Mouse (Mus musculus): ENCODE results near the gene Gpr142. TPM values are rescaled to one million over a fixed set of nuclear protein-coding genes. Genes with fewer than 3 reads are reported as not detected.
A peak's percentile ranks its signal among the peaks of the same experiment; 100 is the strongest.

Gpr142 gene
- polyA plus RNA-seq, 1 experiment from 2014 or later = not detected

DNA sequence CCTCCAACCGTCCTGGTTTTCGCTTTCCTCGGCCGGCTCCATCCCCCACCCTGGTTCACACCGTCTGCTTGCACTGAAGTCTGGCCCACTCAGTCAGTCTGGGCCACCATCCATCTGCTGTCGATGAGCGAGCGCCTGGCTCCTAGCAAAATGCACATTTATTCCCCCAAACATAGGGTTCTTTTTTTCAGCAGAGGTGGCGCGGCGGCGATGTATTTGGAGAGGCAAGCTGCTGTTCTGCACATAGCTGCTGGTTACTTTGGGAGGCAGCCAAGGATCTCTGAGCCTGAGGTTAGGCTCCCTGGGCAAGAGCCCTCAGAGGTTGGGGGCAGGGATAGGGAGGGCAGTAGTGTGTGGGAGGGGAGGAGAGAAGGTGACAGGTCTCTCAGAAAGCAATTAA, 24.0 kb downstream of the Gpr142 start:
- H3K4me2 ChIP-seq (replicated peaks) = no peak overlapping the region
- no peak overlapping the region for H3K9ac ChIP-seq (replicated peaks)
- H3K27me3 ChIP-seq = peaks cover 8% of the 10 kb centered on the region
- H3K27ac ChIP-seq = no peak overlapping the region
- no peaks in the 10 kb centered on the region for H3K36me3 ChIP-seq
- no peak for ATAC-seq
- peaks cover 28% of the 10 kb centered on the region for H3K4me1 ChIP-seq (replicated peaks)
- 61% methylated on average over 12 of the region's 12 CpGs for WGBS
- no peak overlapping the region for H3K4me3 ChIP-seq (replicated peaks)
- H3K9me3 ChIP-seq = no peaks in the 10 kb centered on the region

DNA sequence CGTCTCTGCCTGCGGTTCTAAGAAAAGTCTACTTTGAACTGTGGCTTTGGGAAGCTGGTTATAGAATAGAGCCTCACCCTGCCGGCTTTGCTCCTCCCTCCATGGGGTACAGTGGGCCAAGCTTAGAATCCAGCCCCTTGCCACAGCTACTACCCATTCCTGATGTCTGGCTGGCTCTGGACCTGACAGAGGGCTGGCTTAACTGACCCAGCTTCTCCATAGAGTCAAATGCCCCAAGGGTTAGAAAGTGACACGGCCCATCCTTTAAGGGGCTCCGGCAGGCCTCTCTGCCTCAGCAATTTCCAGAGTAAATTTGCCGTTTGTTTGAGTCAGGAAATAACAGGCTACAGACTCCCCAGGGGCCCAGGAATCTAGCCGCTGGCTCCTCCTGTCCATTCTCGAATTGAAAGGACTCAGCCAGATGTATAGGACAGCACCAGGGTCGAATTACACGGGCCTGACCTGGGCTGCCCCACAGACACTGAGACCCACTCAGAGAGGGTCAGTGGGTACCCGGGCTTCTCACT, 24.5 kb downstream of the Gpr142 start:
- ATAC-seq = peak; percentile 43; the same call in 1 of the 2 replicates
- H3K27me3 ChIP-seq = peaks cover 8% of the 10 kb centered on the region
- H3K36me3 ChIP-seq = no peaks in the 10 kb centered on the region
- no peaks in the 10 kb centered on the region for H3K9me3 ChIP-seq
- no peak overlapping the region for H3K27ac ChIP-seq
- H3K4me3 ChIP-seq (replicated peaks) = no peak overlapping the region
- under 1% methylated on average over 11 of the region's 11 CpGs for WGBS
- H3K4me1 ChIP-seq (replicated peaks) = peaks cover 28% of the 10 kb centered on the region
- H3K4me2 ChIP-seq (replicated peaks) = no peak overlapping the region
- H3K9ac ChIP-seq (replicated peaks) = no peak overlapping the region

DNA sequence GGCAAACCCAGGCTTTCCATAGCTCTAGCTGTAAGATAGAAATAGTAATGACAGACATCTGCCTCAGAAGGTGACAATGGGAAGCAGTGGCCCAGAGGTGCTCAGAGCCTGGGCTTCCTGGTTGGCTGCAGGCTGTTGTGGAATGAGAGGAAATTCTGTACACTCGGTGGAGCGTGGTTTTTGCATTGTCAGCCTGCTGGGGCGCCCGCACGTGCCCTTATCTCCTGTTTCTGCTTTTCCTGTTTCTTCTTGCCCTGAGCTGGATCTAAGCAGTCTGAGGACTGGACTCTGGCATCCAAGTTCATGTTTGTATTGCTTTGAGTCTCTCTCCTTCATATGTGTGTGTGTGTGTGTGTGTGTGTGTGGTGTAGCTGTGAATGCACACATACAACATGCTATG, 28.0 kb downstream of the Gpr142 start:
- no peak overlapping the region for H3K4me3 ChIP-seq (replicated peaks)
- H3K36me3 ChIP-seq = no peaks in the 10 kb centered on the region
- no peaks in the 10 kb centered on the region for H3K9me3 ChIP-seq
- no peak overlapping the region for H3K27ac ChIP-seq
- H3K4me1 ChIP-seq (replicated peaks) = peaks cover 36% of the 10 kb centered on the region
- 64% methylated on average over 5 of the region's 5 CpGs for WGBS
- H3K4me2 ChIP-seq (replicated peaks) = no peak overlapping the region
- ATAC-seq = no peak
- H3K9ac ChIP-seq (replicated peaks) = no peak overlapping the region
- H3K27me3 ChIP-seq = peaks cover 8% of the 10 kb centered on the region

DNA sequence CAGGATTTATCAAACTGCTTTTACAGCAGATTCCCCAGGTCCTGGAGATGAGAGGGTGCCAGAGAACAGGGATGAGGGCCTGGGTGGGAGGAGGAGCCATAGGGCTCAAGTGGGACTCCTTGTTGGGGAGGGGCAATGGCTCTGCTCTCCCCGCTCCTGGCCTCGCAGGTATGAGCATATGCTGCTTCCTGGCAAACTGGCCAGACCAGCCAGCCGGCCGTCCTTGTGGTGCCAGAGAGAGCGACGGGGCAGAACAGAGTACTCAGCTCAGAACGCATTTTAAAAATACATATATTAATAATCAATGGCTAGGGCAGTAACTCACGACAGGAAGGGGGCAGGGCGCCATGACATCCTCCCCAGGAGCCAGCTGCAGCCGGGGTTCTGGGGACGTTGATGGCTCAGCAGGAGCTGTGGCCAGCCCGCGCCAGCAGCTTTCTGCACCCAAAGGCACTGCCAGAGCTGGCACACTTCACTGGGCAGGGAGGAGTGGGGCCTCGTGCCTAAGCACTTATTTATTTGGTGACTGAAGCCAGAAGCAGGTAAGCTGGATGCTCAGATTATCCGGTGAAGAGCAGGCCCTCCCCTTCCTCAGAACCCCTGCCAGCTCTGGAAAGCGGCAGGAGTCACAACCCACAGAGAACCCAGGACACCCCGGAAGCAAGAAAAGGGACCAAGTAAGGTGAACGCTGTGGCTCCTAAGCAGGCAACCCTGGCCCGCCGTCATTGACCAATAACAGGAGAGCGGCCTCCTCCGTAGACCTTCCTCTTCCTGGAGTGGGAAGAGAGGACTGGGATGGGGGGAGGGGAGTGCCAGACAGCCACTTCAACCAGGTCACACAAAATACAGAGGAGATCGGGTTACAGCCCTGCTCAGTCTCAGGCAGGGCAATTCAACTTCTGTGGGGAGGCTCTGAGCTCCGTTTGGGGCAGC, 31.0 kb downstream of the Gpr142 start:
- H3K27ac ChIP-seq = no peak overlapping the region
- no peaks in the 10 kb centered on the region for H3K9me3 ChIP-seq
- peak overlapping the region; percentile 48 for H3K4me2 ChIP-seq (replicated peaks)
- 6% methylated on average over 24 of the region's 24 CpGs for WGBS
- peak overlapping the region; percentile 29; the same call in 1 of the 2 replicates for H3K9ac ChIP-seq (replicated peaks)
- H3K4me1 ChIP-seq (replicated peaks) = peaks cover 24% of the 10 kb centered on the region
- H3K27me3 ChIP-seq = no peaks in the 10 kb centered on the region
- H3K36me3 ChIP-seq = no peaks in the 10 kb centered on the region
- peak overlapping the region; percentile 13 for H3K4me3 ChIP-seq (replicated peaks)
- peak; percentile 65 for ATAC-seq

- H3K27ac ChIP-seq = no peak overlapping the region
- WGBS = 19% methylated on average over 8 of the region's 8 CpGs
- no peaks in the 10 kb centered on the region for H3K27me3 ChIP-seq
- peaks cover 24% of the 10 kb centered on the region for H3K4me1 ChIP-seq (replicated peaks)
- H3K4me3 ChIP-seq (replicated peaks) = no peak overlapping the region
- H3K36me3 ChIP-seq = no peaks in the 10 kb centered on the region
- no peaks in the 10 kb centered on the region for H3K9me3 ChIP-seq
- 0 out of 2 replicates have a peak, but pooled peaks have one; percentile 9 for ATAC-seq
- peak overlapping the region; percentile 48 for H3K4me2 ChIP-seq (replicated peaks)
- 0 out of 2 replicates have a peak overlapping the region, but pooled peaks have one; percentile 29 for H3K9ac ChIP-seq (replicated peaks)
These were observed 31.7 kb downstream of the Gpr142 start for GRCm38 (mm10) chr11:114830433-114830773.

- Histone ChIP-seq H3K36me3 (no peaks in the 10 kb centered on the region), H3K4me2 (replicated peaks) (no peak overlapping the region)
- 48% methylated on average over 5 of the region's 5 CpGs for WGBS
These were observed 34.4 kb downstream of the Gpr142 start for GRCm38 (mm10) chr11:114833166-114833565.

DNA sequence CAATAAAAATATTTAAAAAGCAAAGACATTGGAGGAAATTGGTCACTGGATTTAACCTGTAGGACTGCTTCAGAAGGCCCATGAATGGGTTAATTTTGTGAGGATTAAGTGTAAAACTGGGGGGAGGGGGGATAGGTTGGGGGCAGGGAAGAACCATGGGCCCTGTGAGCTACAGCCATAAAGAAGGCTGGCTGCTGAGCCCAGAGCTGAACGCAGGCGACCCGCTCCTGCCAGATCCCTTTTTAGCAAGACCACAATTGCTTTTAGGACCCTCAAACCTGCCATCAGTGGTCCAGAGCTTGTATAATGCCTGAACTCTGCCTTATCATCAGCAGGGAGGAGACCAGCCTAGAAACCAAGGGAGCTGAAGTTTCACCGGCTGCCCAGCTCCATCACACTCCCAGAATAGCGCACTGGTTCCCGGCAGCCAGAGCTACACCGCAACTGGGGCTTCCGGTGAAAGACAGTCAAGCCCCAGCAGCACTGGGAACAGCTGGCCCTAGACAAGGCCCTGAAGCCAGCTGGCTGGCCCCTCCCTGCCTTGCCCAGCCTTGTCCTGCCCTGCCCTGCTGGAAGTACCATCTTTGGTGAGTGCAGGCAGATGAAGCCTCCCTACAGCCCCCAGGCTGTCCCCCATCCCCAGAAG, 45.2 kb downstream of the Gpr142 start:
- Histone ChIP-seq H3K4me3 (replicated peaks) (no peak overlapping the region), H3K4me2 (replicated peaks) (peak overlapping the region; percentile 19), H3K27me3 (peaks cover 4% of the 10 kb centered on the region), H3K9me3 (peaks cover 4% of the 10 kb centered on the region; the same call in 1 of the 2 replicates), H3K27ac (peak overlapping the region; percentile 53; the same call in 1 of the 2 replicates), H3K4me1 (replicated peaks) (peaks cover 17% of the 10 kb centered on the region), H3K9ac (replicated peaks) (0 out of 2 replicates have a peak overlapping the region, but pooled peaks have one; percentile 28), H3K36me3 (no peaks in the 10 kb centered on the region)
- 2% methylated on average over 8 of the region's 8 CpGs for WGBS
- peak; percentile 69 for ATAC-seq

More at GRCm38 (mm10) chr11:114833166-114833565, 34.4 kb downstream of the Gpr142 start:
- Histone ChIP-seq H3K27me3 (no peaks in the 10 kb centered on the region), H3K9me3 (no peaks in the 10 kb centered on the region; the same call in 1 of the 2 replicates), H3K4me3 (replicated peaks) (no peak overlapping the region), H3K4me1 (replicated peaks) (peaks cover 24% of the 10 kb centered on the region), H3K27ac (no peak overlapping the region), H3K9ac (replicated peaks) (no peak overlapping the region)
- no peak for ATAC-seq

DNA sequence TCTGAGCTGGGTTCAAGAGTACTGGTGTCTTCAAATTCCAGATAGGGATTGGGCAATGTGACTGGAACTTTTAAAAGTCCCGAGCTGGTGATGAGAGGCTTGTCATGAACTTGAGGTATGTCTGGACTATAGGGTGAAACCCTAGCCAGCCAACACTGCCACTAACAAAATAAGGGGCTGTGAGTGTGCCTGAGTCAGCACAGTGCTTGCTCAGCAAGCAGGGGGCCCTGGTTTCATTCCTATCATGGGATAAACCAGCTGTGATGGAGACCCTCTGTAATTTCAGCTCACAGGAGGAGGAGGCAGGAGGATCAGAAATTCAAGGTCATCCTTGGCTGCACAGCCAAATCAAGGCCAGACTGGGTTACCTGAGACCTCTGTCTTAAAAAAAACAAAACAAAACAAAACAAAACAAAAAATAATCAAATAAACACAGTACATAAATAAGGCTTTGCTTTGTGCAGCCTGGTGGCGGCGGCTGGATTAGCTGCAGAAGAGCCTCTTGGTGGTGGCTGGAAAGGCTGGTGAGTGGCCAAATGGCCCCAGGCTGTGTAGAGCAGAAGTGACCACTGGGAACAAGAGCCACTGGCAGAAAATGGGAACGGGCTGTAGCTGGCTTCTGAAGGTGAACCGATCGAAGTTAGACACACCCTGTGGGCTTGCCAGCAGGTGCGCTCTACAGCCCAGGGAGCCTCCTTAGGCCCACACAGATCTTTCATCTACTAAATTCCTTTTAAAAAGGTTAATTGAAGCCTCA, 45.9 kb downstream of the Gpr142 start:
- H3K9ac ChIP-seq (replicated peaks) = 0 out of 2 replicates have a peak overlapping the region, but pooled peaks have one; percentile 28
- peaks cover 17% of the 10 kb centered on the region for H3K4me1 ChIP-seq (replicated peaks)
- no peaks in the 10 kb centered on the region for H3K36me3 ChIP-seq
- H3K4me2 ChIP-seq (replicated peaks) = peak overlapping the region; percentile 19; the same call in 1 of the 2 replicates
- no peak for ATAC-seq
- peaks cover 4% of the 10 kb centered on the region; the same call in 1 of the 2 replicates for H3K9me3 ChIP-seq
- H3K27ac ChIP-seq = peak overlapping the region; percentile 53; the same call in 1 of the 2 replicates
- H3K27me3 ChIP-seq = peaks cover 11% of the 10 kb centered on the region
- 72% methylated on average over 7 of the region's 7 CpGs for WGBS
- H3K4me3 ChIP-seq (replicated peaks) = no peak overlapping the region

- WGBS = 82% methylated on average over 4 of the region's 4 CpGs
- Histone ChIP-seq H3K9me3 (peaks cover 3% of the 10 kb centered on the region; the same call in 1 of the 2 replicates), H3K36me3 (no peaks in the 10 kb centered on the region), H3K4me2 (replicated peaks) (no peak overlapping the region), H3K27ac (no peak overlapping the region), H3K9ac (replicated peaks) (no peak overlapping the region), H3K4me1 (replicated peaks) (peaks cover 31% of the 10 kb centered on the region), H3K4me3 (replicated peaks) (no peak overlapping the region), H3K27me3 (peaks cover 28% of the 10 kb centered on the region)
- no peak for ATAC-seq
These were observed 47.6 kb downstream of the Gpr142 start for GRCm38 (mm10) chr11:114846336-114846735.

DNA sequence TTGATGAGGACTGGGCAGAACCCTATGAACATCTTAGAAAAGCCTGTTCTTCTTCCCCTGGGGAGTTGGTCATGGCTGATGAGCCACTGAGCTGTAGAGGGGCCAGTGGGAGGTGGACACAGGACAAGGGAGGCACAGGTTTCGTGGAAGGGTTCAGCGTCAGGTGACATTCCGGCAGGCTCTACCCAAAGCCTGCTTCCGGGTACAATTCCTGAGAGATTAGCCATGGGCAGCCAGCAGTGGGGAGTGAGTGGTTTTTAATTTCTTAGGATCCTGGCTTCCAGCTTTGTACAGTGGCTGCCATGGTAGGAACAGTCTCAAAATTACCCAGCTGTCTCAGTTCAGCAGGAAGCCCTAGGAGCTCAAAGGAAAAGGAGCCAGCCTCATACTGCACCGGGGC, 48.3 kb downstream of the Gpr142 start:
- H3K9ac ChIP-seq (replicated peaks) = no peak overlapping the region
- WGBS = 77% methylated on average over 5 of the region's 5 CpGs
- H3K9me3 ChIP-seq = no peaks in the 10 kb centered on the region
- no peak overlapping the region for H3K27ac ChIP-seq
- no peak overlapping the region for H3K4me2 ChIP-seq (replicated peaks)
- no peak overlapping the region for H3K4me3 ChIP-seq (replicated peaks)
- H3K36me3 ChIP-seq = no peaks in the 10 kb centered on the region
- H3K4me1 ChIP-seq (replicated peaks) = peaks cover 38% of the 10 kb centered on the region
- peaks cover 35% of the 10 kb centered on the region for H3K27me3 ChIP-seq
- ATAC-seq = no peak

DNA sequence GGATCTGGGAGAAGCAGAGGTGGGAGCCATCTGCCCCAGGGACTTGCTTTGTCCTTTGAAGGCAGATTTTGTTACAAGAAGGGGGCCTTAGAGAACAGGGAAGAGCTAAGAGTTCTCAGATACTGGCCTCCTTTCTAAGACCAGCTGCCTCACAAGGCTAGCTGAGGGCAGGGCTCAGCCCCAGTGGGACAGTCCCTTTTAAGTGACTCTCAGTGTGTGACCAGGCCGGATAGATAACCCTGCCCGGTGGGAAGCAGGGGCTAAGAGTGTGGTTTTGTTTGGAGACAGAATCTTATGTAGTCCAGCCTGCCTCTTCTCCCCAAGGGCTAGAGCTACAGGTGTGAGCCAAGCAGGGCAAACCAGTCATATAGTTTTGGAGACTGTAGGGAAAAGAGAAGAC, 50.8 kb downstream of the Gpr142 start:
- H3K27ac ChIP-seq = no peak overlapping the region
- WGBS = 10% methylated on average over 2 of the region's 2 CpGs
- no peak for ATAC-seq
- no peak overlapping the region for H3K4me3 ChIP-seq (replicated peaks)
- H3K9me3 ChIP-seq = no peaks in the 10 kb centered on the region
- peaks cover 36% of the 10 kb centered on the region for H3K4me1 ChIP-seq (replicated peaks)
- H3K27me3 ChIP-seq = peaks cover 60% of the 10 kb centered on the region
- no peak overlapping the region for H3K4me2 ChIP-seq (replicated peaks)
- H3K9ac ChIP-seq (replicated peaks) = no peak overlapping the region
- H3K36me3 ChIP-seq = no peaks in the 10 kb centered on the region

All from midbrain, embryonic 13.5 days (tissue).